Mouse (Mus musculus) cerebellum, postnatal 4 days (tissue): ENCODE results near the gene Gpr75.

Experiments used
- DNase-seq, 2 experiments: peaks; one replicate each; pipeline ENCODE4 v3.0.0; 2022; ENCODE audit warnings: low spot score in 2 of 2, mixed read lengths in 1 of 2

Gene Gpr75

DNA sequence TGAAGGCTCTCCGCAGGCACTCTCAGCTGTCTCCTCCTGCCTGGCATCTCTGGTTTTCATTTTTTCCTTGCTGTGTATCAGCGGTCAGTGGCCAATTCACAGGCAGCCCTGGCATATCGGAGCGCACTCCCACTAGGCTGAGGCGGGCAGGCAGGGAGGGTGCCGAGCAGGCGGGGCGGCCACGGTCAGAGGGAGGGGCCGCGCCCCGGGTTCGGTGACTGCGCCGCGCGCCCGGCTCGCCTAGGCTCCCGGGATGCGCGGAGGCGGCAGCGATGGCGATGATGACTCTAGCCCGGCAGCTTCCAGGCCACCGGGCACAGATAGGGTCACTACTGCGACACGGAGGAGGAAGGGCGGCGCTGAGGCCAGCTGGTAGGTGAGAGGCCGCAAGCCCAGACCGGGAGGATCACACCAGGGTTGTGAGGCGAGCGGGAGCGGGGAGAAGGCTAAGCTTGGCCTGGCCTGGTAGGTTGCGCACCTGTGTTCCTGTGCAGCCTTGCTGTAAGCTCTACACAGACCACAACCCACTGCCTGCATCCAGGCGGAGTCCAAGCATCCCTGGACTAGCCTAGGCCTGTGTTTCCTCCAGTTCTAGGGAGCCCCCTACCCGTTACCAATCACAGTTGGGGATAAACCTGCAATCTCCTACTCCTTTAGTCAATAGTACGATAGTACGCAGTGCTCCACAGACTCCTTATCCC, at the start of gene Gpr75, which contains the start of gene Asb3:
Gene Gpr75 (plus strand): TSS at position 188 of the 701 bp plus-strand sequence.
Gene Asb3 (plus strand): TSS at position 246 of the 701 bp plus-strand sequence.
- peak; percentile 34 to 65 for DNase-seq

GRCm38 (mm10) chr11:30838793-30839192, 46.4 kb upstream of the Gpr75 start:
- no peak for DNase-seq

DNA sequence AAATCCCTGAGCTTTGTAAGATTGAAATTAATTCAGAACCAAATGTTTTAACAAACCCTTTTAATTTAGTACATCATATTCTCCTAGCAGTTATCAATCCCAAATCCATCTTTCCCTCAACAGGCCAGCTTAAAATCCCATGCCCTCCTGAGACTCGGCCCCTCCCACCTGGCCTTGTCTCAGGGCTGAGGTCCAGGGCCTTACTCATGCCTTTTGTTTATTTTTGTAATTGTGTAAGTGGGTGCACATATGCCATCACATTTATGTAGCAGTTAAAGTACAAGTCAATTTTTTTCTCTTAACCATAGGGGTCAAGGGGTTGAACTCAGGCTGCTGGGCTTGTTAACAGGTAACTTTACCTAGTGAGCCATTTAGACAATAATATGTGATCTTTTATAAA, 40.8 kb upstream of the Gpr75 start:
- no peak for DNase-seq

DNA sequence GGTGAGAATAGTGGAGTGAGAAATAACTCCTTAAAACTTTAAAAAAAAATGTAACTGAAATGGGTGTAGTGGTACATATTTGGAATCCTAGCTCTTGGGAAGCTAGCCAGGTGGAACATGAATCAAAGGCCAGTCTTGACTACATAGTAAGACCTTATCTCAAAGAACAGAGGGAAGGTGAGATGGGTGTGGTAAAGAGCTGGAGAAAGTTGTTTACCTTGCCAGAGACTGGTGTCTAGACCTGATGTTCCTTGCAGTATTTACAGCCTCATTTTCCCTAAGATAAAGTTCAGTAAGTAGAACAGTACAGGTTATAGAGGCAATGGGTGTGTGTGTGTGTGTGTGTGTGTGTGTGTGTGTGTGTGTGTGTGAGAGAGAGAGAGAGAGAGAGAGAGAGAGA, 12.7 kb upstream of the Gpr75 start:
- DNase-seq = no peak

GRCm38 (mm10) chr11:30888153-30888552, 3.0 kb downstream of the Gpr75 start:
- no peak for DNase-seq

GRCm38 (mm10) chr11:30896201-30896600, 11.0 kb downstream of the Gpr75 start:
- DNase-seq = no peak

GRCm38 (mm10) chr11:30899312-30899711, 14.2 kb downstream of the Gpr75 start:
- no peak for DNase-seq

DNA sequence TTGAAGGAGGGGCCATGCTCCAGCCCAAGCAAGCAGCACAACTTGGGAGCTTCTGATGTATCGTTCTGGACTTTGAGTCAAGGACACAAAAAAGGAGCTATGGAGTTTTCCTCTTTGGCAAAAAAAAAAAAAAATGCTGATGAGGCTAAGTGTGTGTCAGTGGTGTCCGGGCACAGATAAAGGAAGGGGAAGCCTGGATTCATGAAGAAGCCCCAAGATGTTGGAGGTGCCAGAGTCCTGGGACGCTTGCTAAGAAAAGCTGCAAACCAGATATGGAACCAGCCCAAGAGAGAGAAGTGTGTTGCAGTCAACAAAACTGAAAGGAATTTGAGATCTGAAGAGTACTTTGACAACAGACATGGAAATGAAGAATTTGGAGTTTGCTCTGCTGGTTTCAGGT, 27.2 kb downstream of the Gpr75 start:
- DNase-seq = no peak

DNA sequence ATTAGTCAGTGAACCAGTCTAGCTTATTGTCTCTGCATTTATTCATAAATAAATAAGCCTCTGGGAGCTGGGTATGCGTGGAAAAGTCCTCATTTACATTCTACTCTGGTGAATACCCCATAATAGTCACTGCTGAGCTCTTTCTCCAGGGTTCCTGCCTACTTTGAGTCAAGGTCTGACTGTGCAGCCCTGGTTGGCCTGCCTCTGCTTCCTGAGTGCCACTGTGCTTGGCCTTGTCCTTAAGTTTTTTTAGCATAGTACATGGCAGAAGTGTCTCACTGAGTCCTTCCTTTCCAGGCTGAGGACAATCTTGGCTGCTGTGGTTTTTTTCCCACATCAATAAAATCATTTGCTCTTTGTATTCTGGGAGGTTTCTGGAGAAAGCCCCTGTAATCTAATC, 35.5 kb downstream of the Gpr75 start:
- no peak for DNase-seq

DNA sequence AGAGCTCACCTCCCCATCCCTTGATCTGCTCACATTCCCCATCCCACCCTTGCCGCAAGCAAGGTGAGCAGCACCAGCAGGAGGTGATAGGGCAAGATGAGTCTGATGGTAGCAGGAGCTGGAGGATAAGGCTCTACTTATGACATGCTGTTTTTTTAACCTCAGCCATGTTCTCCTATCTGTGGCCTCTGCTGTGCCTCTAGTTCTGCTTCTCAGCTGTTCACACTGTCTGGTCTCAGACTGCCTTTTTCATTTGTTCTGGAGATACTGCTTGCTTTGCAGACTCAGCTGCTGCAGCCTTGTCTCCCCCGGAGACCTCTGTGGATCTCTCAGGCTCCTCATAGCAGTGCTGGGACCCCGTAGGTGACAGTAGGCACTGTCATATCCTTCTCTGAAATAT, 38.1 kb downstream of the Gpr75 start:
- no peak for DNase-seq

DNA sequence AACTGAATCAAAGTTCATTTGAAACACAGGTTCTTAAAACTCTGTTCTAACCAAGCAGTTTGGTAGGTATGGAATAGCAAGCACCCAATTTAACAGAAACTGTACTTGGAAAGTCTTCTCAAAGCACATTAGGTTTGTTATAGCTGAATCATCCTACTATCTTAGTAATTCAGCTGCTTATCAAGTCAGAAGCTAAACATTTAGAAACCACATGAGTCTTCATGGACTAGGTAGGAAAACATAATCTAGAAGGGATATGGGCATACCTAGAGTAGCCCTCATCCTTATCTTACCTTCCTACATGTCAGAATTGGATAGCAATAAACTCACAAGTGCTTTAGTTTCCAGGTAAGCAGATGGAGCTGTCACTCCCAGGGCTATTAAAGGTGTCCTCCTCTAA, 42.9 kb downstream of the Gpr75 start:
- no peak for DNase-seq

- DNase-seq = no peak
These were observed 43.3 kb downstream of the Gpr75 start for GRCm38 (mm10) chr11:30928498-30928897.
